Mouse (Mus musculus) olfactory bulb, adult 2 months (tissue): ENCODE data around the gene 1700012B07Rik.

ENCODE experiments used
- CTCF ChIP-seq: fragments of 200-500 bp; IDR thresholded peaks from 2 replicates; pipeline ENCODE4 v1.5.1; 2012; ENCODE audit warnings: low read depth, mild to moderate bottlenecking, low read length, moderate library complexity; ENCODE audit not compliant: insufficient read depth
- POLR2A ChIP-seq: fragments of 200-500 bp; IDR thresholded peaks from 2 replicates; pipeline ENCODE4 v1.6.1; 2012; ENCODE audit warnings: mild to moderate bottlenecking, low read depth, low read length, moderate library complexity; ENCODE audit not compliant: insufficient read depth

GRCm38 (mm10) chr11:109854056-109854455 lies 26.2 kb upstream of the 1700012B07Rik start:
- TF ChIP-seq CTCF (no peak), POLR2A (no peak)
